Mouse (Mus musculus): ENCODE measurements around the gene Mrpl24. TPM values are rescaled to one million over a fixed set of nuclear protein-coding genes. Genes with fewer than 3 reads are reported as not detected.
A peak's percentile ranks its signal among the peaks of the same experiment; 100 is the strongest.

Gene Mrpl24
- polyA plus RNA-seq, 1 experiment from 2014 or later, result 77.8 TPM

DNA sequence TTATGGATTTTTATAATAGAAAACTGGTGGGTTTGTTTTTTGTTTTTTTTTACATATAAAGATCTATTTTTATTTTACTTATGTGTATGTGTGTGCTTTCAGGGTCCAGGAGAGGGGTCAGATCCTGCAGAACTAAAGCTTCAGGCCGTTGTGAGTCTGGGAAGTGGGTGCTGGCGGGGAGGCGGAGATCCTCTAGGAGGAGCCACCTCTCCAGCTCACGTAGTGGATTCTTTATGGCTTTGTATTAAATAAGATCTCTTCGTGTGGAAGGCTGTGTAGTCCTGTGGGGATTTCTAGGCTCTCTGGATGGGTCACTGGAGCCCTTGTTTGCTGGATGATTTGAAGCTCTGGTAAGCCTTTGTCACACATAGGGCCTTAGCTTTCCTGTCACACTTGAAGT is 21.3 kb downstream of the Mrpl24 start:
- Histone ChIP-seq H3K9ac (replicated peaks) (no peak overlapping the region), H3K27me3 (no peaks in the 10 kb centered on the region), H3K36me3 (peaks cover 64% of the 10 kb centered on the region), H3K4me2 (replicated peaks) (no peak overlapping the region), H3K27ac (replicated peaks) (no peak overlapping the region), H3K4me1 (peaks cover 20% of the 10 kb centered on the region), H3K4me3 (no peak overlapping the region), H3K9me3 (no peaks in the 10 kb centered on the region)
- 64% methylated on average over 5 of the region's 5 CpGs for WGBS
- ATAC-seq (ENCODE audit: low FRiP score, low read depth), result no peak

DNA sequence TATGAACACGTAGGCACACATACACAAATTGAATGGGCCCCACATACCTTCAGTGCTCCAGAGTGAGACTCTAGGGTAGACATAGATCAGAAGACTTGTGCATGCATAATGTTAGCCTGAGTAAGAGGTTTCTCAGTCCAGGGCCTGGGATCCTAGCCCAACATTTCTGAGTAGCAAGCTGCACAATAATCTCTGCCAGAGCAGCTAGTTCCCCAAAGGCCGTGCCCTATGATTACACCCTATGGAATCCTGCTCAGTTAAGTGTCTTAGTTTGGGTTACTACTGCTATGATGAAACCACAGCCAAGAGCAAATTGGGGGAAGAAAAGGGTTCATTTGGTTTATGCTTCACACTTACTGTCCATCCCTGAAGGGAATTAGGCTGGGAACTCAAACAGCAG is 23.2 kb downstream of the Mrpl24 start:
- no peak overlapping the region for H3K9ac ChIP-seq (replicated peaks)
- H3K27ac ChIP-seq (replicated peaks), result no peak overlapping the region
- WGBS, result 93% methylated on average over 2 of the region's 2 CpGs
- peaks cover 54% of the 10 kb centered on the region for H3K36me3 ChIP-seq
- ATAC-seq (ENCODE audit: low FRiP score, low read depth), result no peak
- H3K4me3 ChIP-seq, result no peak overlapping the region
- H3K9me3 ChIP-seq, result no peaks in the 10 kb centered on the region
- H3K27me3 ChIP-seq, result no peaks in the 10 kb centered on the region
- H3K4me2 ChIP-seq (replicated peaks), result no peak overlapping the region
- peaks cover 32% of the 10 kb centered on the region for H3K4me1 ChIP-seq

DNA sequence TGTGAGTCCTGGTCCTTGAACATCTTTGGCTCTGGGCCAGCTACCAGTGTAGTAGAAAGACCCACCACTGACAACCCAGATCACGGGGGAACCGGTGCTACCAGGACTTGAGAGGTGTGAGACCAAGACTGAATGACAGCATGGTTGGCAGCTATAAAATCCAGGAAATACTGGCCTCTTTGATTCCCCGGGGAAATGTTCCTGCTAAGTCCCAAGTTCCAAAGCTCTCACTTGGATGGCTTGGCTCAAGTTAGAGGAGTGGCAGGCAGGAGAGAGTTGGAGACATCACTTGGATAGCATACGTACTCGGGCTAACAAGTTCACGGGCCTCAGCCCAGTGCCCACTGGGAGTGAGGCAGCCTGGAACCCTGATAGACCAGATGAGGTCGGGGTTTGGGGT is 24.3 kb downstream of the Mrpl24 start:
- Histone ChIP-seq H3K4me1 (peaks cover 44% of the 10 kb centered on the region), H3K36me3 (peaks cover 43% of the 10 kb centered on the region)

DNA sequence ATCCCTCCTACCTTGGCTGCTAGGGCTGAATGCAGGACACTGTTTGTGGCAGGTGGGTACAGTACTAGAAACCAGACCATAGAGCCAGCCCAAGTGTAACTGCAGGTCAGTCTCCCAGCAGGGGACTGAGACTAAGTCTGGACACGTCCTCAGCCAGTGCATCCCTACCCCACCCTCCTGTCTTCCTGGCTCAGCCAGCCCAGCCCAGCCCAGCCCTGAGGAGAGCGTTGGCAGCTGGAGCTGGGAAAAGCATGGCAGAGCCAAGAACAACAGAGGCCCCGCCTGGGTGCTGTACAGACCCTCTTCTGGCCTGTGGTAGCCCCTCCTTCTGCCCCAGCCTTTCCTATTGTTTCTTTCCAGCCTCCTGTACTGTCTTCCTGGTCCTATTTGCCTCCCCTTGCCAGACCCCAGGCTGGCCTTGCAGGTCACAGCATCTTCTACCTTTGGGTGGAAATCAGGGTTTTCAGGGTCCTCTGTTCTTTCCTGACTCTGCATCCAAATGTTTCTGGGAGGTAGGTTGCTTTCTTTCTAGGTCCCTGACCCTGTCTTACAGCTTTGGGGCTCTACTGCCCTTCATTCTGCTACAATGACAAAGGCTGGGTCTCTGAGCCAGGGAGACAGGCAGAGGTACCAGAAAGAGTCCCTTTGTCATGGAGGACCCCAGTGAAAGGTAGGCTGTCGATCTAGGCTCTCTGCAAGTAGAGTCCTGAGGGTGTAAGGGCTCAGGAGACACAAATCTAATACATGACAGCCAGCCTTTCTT is 25.7 kb downstream of the Mrpl24 start:
- Histone ChIP-seq H3K36me3 (peaks cover 28% of the 10 kb centered on the region), H3K27ac (replicated peaks) (peak overlapping the region; percentile 83), H3K4me3 (no peak overlapping the region), H3K4me1 (peaks cover 58% of the 10 kb centered on the region), H3K4me2 (replicated peaks) (no peak overlapping the region), H3K27me3 (no peaks in the 10 kb centered on the region; the same call in 1 of the 2 replicates), H3K9ac (replicated peaks) (no peak overlapping the region), H3K9me3 (no peaks in the 10 kb centered on the region)
- 8% methylated on average over 4 of the region's 4 CpGs for WGBS
- no peak for ATAC-seq (ENCODE audit: low FRiP score, low read depth)

More for the DNA sequence above, 24.3 kb downstream of the Mrpl24 start:
- no peaks in the 10 kb centered on the region for H3K27me3 ChIP-seq
- H3K9ac ChIP-seq (replicated peaks), result no peak overlapping the region
- no peak for ATAC-seq (ENCODE audit: low FRiP score, low read depth)
- no peaks in the 10 kb centered on the region for H3K9me3 ChIP-seq
- WGBS, result 88% methylated on average over 7 of the region's 7 CpGs
- no peak overlapping the region for H3K27ac ChIP-seq (replicated peaks)
- H3K4me2 ChIP-seq (replicated peaks), result no peak overlapping the region
- no peak overlapping the region for H3K4me3 ChIP-seq

DNA sequence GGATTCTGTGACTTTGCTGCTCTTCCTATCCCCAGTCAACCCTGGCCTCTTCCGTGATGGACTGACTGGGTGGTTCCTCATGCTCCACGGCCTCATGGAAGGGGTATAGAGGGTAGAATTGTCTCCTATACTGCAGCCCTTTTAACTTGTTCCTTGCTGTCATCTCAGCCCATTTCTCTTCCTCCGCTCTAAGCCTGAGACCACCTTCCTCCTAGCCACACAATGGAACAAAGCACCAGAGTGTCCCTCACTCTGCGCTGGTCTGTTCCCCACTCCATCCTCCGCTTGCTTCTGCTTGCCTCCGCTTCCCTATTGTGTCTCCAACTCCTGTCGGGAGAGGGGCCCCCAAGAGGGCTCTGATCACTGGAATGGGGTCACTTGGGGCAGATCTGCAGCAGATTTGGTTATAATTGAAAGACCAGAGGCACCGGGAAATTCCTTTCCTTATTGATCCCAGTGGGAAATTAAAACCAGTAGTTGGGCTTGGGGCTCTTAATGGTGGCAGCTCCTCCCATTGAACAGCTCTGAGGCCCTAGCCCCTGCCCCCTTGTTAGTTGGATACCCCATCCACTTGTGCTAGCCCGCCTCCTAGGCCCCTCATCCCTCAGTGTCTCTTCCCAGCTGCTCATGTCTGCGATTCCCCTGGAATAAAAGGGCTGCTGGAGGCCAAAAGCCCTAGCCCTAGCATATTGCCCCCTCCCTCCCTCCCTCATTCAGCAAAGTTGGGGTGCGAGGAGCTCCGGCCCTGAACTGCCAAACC is 26.7 kb downstream of the Mrpl24 start:
- H3K4me2 ChIP-seq (replicated peaks), result peak overlapping the region; percentile 67
- H3K36me3 ChIP-seq, result peaks cover 20% of the 10 kb centered on the region
- H3K27ac ChIP-seq (replicated peaks), result peak overlapping the region; percentile 83
- peak; percentile 24; the same call in 1 of the 2 replicates for ATAC-seq (ENCODE audit: low FRiP score, low read depth)
- peaks cover 66% of the 10 kb centered on the region for H3K4me1 ChIP-seq
- 7% methylated on average over 12 of the region's 12 CpGs for WGBS
- no peaks in the 10 kb centered on the region for H3K9me3 ChIP-seq
- H3K4me3 ChIP-seq, result no peak overlapping the region
- H3K9ac ChIP-seq (replicated peaks), result 0 out of 2 replicates have a peak overlapping the region, but pooled peaks have one; percentile 31
- H3K27me3 ChIP-seq, result no peaks in the 10 kb centered on the region; the same call in 1 of the 2 replicates

DNA sequence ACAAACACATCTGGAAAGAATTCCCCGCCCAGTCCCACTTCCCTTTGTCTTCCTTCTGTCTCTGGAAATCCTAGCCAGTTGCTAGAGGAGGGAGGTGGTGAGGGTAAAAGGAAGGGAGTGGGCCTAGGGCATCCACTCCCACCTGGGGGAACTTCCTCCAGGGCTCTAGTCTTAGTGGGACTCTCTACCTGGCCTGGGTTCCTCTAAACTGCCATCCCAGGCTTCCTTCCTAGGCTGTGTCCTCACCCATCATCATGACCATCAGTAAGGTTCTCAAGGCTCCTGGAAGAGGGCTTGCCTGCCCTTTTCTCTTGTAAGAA is 27.2 kb downstream of the Mrpl24 start:
- peak overlapping the region; percentile 67; the same call in 1 of the 2 replicates for H3K4me2 ChIP-seq (replicated peaks)
- WGBS, result 15% methylated on average over 1 of the region's 1 CpGs

DNA sequence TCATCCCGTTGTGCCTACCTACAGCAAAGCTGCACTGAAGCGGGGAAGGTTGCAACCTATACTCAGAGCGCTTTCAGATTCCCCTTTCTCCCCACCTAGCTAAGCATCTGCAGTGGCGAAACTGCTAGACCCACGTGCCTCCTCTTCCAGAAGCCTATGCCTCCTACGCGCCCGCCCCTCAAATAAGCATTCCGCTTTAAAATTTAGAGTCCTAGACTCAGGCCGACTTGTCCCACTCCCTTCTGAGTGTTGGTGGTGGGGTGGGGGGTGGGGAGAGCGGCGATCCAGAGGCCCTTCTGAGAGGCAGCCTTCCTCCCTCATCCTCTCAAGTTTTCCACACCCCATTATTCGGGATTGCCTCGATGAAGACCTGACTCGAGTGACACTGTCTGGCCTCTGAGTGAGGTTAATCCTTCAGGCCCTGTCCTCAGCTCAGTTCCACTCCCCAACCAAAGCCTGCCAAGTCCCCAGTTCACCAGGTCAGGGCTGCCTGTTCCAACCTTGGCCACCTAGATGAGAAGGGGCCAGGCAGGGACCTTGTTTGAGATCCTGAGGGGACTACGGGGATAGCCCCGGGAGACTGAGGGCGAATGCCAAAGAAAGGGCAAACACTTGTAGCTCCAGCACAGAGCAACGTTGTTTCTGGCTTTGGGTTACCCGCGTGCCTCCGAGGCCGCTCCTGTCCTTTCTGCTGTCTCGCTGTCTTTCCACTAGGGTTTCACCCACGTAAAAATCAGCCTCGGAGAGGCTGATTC is 27.9 kb downstream of the Mrpl24 start:
- 1% methylated on average over 26 of the region's 26 CpGs for WGBS
- no peaks in the 10 kb centered on the region for H3K9me3 ChIP-seq
- H3K4me1 ChIP-seq, result peaks cover 79% of the 10 kb centered on the region
- H3K27me3 ChIP-seq, result no peaks in the 10 kb centered on the region; the same call in 1 of the 2 replicates
- H3K27ac ChIP-seq (replicated peaks), result peak overlapping the region; percentile 83
- H3K4me3 ChIP-seq, result peak overlapping the region; percentile 46
- peaks cover 7% of the 10 kb centered on the region; the same call in 1 of the 2 replicates for H3K36me3 ChIP-seq
- ATAC-seq (ENCODE audit: low FRiP score, low read depth), result peak; percentile 10; the same call in 1 of the 2 replicates
- peak overlapping the region; percentile 67 for H3K4me2 ChIP-seq (replicated peaks)
- peak overlapping the region; percentile 48; the same call in 1 of the 2 replicates for H3K9ac ChIP-seq (replicated peaks)

More for the DNA sequence above, 27.2 kb downstream of the Mrpl24 start:
- Histone ChIP-seq H3K9me3 (no peaks in the 10 kb centered on the region), H3K9ac (replicated peaks) (peak overlapping the region; percentile 31; the same call in 1 of the 2 replicates), H3K27me3 (no peaks in the 10 kb centered on the region; the same call in 1 of the 2 replicates), H3K27ac (replicated peaks) (peak overlapping the region; percentile 83), H3K4me3 (no peak overlapping the region), H3K36me3 (peaks cover 15% of the 10 kb centered on the region), H3K4me1 (peaks cover 71% of the 10 kb centered on the region)
- ATAC-seq (ENCODE audit: low FRiP score, low read depth), result no peak

DNA sequence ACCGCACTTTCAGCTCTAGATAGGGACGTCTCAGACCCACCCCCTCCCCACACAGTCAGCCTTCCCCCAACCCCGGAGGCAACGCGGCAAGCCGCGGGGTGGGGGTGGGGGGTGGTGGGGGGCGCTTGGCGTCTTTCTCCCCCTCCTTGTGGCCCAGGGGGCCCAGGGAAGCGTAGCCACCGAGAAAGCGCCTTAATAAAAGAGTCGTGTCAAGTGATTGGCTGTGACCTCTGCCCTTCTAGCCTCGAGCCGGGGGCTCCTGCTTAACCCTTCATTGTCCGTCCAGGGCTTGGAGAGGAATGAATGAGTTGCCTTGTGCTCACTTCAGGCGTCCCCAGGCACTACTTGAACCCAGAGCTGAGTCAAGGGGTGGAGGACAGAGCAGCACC is 28.5 kb downstream of the Mrpl24 start:
- Histone ChIP-seq H3K9me3 (no peaks in the 10 kb centered on the region), H3K4me2 (replicated peaks) (peak overlapping the region; percentile 67), H3K4me1 (peaks cover 84% of the 10 kb centered on the region), H3K9ac (replicated peaks) (peak overlapping the region; percentile 48), H3K4me3 (peak overlapping the region; percentile 46), H3K27me3 (no peaks in the 10 kb centered on the region; the same call in 1 of the 2 replicates), H3K27ac (replicated peaks) (peak overlapping the region; percentile 83), H3K36me3 (0 out of 2 replicates have a peak, but pooled peaks cover 6% of the 10 kb centered on the region)
- WGBS, result 0% methylated on average over 16 of the region's 17 CpGs
- peak; percentile 13; the same call in 1 of the 2 replicates for ATAC-seq (ENCODE audit: low FRiP score, low read depth)

DNA sequence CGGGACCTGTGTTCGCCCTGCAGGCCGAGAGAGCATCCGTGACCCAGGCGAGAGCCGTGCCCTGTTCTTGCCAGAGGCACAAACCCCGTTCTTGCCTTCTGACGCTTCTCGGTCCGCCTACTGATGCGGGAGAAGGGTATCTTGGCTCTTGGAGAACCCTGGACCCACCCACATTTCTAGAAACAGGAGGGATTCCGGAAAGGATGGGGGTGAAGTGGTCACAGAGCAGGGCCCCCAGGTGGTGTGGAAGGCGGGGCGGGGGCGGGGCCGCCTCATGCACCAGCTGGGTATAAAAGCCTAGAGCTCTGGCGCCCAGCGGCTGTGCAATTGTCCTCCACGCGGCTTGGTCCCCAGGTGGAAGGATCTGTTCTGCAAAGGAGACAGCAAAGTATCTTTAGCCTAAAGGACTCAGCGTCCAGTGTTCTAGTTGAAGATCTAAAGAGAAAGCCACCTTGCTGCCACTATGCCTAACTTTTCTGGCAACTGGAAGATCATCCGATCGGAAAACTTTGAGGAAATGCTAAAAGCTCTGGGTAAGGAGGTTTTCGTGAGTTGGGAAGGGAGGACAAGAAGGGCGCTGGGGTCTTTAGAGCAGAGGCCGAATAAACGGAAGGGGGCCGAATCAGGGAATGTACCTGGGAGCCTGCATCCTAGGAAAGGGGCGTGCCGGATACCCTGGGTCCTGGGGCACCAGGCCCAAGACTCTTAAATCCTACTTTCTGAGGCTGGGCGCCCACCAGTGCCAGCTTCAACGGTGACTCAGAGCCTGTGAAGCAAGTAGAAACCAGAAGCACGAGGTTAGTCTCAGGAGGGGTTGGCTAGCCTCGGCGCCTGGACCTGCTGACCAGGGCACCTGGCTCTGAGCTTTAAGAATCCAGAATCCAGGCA is 29.3 kb downstream of the Mrpl24 start, which contains the start of gene Crabp2:
Gene Crabp2, plus strand, starts transcription at position 289 of the 888 bp plus-strand sequence.
- Histone ChIP-seq H3K4me1 (peaks cover 93% of the 10 kb centered on the region), H3K4me2 (replicated peaks) (peak within 1 kb of the TSS; percentile 67), H3K9ac (replicated peaks) (peak within 1 kb of the TSS; percentile 48), H3K27ac (replicated peaks) (peak within 1 kb of the TSS; percentile 83), H3K36me3 (peaks cover 4% of the 10 kb centered on the region; the same call in 1 of the 2 replicates), H3K4me3 (peak within 1 kb of the TSS; percentile 46), H3K27me3 (no peaks in the 10 kb centered on the region; the same call in 1 of the 2 replicates), H3K9me3 (no peaks in the 10 kb centered on the region)
- whole genome bisulfite sequencing, result 1% methylated on average over 35 of the region's 35 CpGs
- ATAC-seq (ENCODE audit: low FRiP score, low read depth), result peak; percentile 5; the same call in 1 of the 2 replicates

DNA sequence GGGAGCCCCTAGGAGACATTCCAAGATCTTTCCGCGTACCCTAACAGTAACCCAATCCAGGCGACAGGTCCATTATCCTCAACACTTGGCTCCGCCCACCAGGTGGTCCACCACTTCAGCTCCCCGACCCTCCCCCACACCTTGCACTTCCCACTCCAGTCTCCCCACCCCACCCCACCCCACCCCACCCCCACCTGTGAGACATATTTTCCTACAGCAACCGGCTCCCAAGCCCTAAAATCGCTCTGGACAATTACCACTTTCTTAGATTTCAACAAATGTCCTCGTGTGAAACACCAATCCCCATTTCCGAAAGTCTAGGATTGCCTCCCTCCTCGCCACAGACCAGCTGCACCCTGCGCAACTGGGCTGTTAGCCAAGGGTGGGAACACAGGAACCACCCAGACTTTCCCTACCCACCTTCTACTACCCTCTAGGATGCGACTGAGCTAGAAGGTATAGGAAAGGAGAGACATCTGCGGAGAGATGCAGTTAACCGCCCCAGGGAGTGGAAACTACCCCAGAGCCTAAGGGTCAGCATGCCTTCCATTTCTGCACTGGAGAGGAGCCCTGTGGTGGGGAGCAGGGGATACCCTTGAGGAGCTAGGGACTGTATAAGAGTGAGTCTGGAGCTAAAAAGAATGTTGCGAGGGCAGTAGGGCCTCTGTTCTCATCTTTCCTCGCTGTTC is 30.1 kb downstream of the Mrpl24 start:
- Histone ChIP-seq H3K36me3 (peaks cover 11% of the 10 kb centered on the region; the same call in 1 of the 2 replicates), H3K9me3 (no peaks in the 10 kb centered on the region), H3K4me1 (peaks cover 91% of the 10 kb centered on the region), H3K4me2 (replicated peaks) (peak overlapping the region; percentile 67), H3K27me3 (no peaks in the 10 kb centered on the region; the same call in 1 of the 2 replicates), H3K27ac (replicated peaks) (peak overlapping the region; percentile 83), H3K4me3 (peak overlapping the region; percentile 46), H3K9ac (replicated peaks) (peak overlapping the region; percentile 48)
- 2% methylated on average over 16 of the region's 16 CpGs for WGBS
- ATAC-seq (ENCODE audit: low FRiP score, low read depth), result no peak
